Mouse (Mus musculus) testis, postnatal 10 days (tissue): ENCODE measurements around the gene Tead2.
"Not testable (repeated sequence)": the region's sequence is repeated elsewhere in the genome, so short reads cannot be mapped to it uniquely, and the experiment has no call there.

ENCODE experiments used
- DNase-seq: peaks from one replicate; pipeline ENCODE4 v3.0.0; 2021; ENCODE audit warnings: low spot score

The Tead2 gene

DNA sequence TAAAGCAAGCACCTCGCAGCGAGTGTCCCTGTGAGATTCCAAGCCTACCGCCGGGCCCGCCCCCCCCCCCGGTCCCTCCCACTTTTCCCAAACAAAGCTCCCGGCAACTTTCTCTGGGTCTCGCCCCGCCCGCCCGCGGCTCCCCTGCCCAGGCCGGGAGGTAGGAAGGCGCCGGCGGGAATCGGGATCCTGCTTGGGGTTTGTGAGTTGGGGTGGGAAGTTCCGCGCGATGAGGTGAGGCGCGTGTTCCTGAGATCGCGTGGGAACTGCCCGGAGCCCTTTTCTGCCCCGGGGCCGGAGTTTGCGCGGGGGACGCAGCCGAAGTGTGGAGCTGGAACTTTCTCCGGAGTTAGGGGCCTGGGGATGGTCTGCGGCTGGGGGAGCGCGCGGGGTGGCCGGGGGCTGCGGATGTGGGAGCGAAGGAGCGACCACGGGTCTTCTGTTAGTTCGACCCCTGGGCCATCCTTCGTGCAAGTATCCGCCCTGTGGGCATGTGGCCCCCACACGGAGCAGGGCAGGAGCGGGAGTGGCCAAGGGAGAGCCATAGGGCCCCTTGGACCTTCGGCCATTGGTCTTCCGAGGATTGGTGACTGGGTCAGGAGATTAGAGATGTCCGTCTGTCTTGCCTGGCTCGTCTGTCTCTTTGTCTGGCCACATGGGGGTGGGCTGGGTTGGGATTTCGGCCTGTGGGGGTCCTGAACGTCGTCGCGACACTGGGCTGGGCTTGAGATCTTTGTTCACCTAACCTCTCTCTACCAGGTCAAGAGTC, at the start of gene Tead2:
Tead2 (plus strand) TSS at position 81 of the 769 bp plus-strand sequence.
- peak; percentile 76 for DNase-seq

DNA sequence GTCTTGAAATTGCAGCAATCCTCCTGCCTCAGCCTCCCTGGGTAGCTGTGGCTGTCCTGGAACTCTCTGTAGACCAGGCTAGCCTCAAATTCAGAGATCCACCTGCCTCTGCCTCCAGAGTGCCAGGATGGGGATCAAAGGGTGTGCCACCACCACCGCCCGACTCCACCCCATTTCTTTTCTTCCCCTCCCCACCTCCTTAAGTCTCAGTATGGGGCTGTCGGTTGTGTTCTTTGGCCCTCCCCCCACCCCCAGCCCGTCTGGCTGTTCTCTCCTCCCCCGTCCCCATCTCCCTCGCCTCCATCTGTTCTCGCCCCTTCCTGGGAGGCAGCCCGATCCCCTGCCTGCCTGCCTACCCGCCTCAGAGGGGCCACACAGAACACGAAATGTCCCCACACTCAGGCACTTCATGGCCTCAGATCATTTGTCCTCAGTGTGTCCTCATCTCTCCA, 48.6 kb upstream of the Tead2 start:
- no peak for DNase-seq

DNA sequence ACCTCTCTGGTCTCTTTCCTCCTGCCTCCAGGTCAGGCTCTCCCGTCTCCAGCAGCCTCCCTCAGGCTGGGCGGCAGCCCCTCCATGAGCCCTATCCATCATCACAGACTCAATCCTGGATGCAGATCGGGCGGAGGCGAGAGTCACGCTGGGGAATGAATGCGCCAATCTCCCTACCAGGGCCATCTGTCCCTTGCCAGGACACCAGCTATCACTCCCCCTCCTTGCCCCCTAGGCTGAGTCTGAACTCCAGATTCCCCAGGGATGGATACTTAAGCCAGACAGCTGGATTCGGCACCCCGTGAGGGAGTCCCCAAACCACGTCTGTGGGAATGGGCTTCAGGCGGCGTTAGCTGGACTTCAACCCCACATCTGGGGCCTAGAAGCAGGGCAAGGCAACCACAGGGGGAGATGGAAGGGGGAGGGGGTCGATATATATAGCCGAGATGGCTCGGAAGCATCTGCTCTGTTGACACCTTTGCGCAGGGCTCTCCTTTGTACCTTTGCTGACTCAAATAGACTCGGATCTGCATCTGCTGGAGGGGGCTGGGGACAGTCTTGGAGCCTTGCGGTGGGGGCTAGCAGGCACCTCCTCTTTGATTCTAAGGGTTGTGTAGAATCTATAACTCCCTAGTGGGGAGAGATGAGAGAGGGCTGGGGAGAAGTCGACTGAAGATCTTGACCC, 47.6 kb upstream of the Tead2 start:
- DNase-seq: no peak

DNA sequence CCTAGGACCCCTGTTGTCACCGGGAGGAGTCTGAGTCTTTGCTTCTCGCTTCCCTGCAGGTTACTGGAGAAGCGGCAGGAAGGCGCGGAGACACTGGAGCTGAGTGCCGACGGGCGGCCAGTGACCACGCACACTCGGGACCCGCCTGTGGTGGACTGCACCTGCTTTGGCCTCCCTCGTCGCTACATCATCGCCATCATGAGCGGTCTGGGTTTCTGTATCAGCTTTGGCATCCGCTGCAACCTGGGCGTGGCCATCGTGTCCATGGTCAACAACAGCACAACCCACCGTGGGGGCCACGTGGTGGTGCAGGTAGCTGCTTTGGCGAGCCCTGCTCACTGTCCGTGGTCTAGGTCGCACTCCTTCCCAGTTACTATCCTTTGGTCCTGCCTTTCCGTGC, 46.9 kb upstream of the Tead2 start:
- DNase-seq: no peak

DNA sequence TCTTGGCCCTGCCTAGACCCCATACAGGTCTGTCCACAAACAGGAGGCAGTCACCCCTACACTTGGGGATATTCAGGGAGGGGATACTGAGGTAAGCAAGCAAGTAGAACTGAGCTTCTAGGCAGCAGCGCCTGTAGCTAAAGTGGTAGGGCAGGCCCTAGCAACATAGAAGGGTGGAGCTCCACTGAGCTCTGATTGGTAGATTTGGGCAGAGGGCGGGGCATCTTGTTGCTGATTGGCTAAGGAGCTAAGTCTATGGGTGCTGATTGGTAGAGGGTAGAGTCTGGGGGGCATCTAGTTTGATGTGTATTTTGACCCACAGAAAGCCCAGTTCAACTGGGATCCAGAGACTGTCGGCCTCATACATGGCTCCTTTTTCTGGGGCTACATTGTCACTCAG, 46.1 kb upstream of the Tead2 start:
- DNase-seq: no peak

DNA sequence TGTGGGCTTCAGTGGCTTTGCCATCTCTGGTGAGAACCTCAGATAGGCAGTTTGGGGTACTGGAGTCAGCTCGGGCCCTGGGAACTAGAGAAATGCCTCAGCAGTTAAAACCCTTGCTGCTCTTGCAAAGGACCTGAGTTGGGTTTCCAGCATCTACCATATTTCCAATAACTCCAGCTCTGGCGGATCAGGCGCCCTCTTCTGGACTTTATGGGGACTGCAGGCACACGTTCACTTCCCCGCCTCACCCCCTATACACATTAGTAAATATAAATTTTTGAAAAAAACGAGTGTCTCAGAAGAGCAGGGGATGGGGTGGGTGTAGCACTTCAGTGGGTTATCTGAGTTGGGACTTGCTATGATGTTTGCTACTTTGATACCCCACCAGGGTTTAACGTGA, 42.6 kb upstream of the Tead2 start:
- DNase-seq: peak; percentile 66

DNA sequence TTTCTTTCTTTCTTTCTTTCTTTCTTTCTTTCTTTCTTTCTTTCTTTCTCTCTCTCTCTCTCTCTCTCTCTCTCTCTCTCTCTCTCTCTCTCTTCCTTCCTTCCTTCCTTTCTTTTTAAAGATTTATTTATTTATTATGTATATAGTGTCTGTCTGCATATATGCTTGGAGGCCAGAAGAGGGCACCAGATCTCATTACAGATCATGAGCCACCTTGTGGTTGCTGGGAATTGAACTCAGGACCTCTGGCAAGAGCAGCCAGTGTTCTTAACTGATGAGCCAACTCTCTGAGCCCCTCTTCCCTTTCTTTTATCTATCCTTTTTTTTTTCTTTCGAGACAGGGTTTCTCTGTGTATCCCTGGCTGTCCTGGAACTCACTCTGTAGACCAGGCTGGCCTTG, 41.8 kb upstream of the Tead2 start:
- DNase-seq: not testable (repeated sequence)

DNA sequence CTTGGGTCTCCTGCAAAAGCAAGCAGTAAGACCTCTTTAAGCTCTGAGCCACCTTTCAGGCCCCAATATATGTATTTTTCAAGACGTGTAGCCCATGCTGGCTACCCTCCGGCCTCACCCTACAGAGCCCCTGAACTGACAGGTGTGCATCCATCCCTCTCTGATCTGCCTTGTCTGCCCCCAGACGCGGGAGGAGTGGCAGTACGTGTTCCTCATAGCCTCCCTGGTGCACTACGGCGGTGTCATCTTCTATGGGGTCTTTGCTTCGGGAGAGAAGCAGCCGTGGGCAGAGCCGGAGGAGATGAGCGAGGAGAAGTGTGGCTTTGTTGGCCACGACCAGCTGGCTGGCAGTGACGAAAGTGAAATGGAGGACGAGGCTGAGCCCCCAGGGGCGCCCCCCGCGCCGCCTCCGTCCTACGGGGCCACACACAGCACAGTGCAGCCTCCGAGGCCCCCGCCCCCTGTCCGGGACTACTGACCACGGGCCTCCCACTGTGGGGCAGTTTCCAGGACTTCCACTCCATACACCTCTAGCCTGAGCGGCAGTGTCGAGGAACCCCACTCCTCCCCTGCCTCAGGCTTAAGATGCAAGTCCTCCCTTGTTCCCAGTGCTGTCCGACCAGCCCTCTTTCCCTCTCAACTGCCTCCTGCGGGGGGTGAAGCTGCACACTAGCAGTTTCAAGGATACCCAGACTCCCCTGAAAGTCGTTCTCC, 40.8 kb upstream of the Tead2 start:
- DNase-seq: no peak

DNA sequence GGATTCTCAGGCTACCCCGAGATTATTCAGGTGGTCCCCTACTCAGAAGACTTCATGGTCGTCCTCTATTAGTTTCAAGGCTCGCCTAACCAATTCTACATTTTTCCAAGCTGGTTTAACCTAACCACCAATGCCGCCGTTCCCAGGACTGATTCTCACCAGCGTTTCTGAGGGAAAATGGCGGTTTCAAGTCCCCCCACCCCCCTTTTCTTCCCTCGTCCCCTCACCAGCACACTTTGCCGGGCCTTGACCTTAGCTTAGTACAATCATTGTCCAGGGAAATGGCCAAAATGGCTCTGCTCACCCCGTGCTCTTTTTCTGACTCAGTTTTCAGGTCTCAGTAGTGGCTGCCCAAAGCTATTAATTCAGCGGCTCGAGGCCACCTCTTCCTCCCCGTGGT, 40.2 kb upstream of the Tead2 start:
- DNase-seq: no peak

DNA sequence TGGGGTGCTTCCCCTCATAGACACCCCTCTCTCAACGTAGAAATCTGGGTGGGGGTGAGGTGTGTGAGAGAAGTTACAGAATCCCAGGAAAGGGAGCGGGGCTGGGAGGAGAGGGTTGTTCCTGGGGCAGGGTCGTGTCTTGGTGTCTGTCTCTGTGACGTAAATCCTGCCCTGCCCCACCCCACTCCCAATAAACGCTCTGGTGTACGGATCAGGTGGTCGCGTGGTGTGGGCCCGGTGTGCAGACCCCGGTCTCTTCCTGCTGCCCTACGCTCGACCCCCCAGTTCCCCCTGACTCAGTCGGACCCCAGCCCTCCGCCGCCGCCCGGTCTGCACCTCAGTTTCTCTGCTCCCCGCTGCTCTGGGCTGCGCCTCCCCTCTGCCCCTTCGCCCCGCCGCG, 39.6 kb upstream of the Tead2 start:
- DNase-seq: no peak

DNA sequence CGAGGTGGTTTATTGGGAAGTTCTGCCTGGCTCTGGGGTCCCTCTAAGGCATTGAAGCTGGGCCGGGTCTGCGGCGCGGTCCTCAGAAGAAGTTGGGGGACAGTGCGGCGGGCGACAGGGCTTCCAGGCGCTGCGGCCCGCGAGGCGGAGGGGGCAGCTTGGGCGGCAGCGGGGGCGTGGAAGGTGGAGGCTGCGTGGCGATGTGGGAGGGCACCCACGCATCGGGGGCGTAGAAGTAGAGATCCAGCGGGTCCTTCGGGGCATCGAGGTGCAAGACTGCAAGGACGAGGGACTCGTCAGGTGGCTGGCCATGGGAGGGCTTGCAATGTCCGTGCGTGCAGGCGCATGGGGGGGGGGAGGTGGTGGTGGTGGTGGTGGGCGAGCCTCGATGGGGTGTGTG, 39.2 kb upstream of the Tead2 start:
- DNase-seq: no peak

DNA sequence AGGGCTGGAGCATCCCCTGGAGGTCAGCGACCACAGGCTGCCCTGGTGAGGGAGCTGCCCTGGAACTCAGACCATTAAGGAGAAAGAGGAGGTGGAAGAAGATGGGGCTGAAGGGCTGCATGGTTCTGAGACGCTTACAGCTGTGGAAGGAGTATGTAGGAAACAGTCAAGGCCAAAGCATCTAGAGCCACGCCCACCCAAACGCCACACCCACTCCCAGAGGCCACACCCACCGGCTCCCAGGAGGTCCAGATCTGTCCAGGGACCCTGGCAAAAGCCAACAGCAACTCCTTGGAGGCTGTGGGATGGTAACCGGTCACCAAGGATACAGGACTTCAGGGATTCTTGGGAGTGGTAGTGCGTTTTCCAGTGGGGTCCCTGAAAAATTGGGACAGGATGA, 37.0 kb upstream of the Tead2 start:
- peak; percentile 63 for DNase-seq

DNA sequence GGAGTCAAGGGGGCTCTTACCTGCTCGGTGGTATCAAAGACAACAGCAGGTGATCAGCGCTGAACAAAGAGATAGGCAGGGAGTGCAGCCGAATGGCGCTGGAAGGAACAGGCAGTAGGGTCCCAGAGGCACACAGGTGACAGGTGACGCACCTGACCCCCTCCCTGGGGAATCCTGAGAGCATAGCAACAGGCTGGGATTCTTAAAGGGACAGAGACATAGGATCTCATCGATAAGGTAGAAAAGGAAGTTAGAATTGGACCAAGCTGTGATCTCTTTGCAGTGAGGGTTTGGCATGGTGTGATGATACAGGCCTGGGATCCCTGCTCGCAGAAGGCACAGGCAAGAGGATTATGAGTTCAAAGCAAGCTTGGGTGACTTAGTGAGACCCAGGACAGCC, 36.1 kb upstream of the Tead2 start, which contains the start of gene Gfy:
Gfy (minus strand) TSS at position 101 of the 400 bp plus-strand sequence.
- no peak for DNase-seq

DNA sequence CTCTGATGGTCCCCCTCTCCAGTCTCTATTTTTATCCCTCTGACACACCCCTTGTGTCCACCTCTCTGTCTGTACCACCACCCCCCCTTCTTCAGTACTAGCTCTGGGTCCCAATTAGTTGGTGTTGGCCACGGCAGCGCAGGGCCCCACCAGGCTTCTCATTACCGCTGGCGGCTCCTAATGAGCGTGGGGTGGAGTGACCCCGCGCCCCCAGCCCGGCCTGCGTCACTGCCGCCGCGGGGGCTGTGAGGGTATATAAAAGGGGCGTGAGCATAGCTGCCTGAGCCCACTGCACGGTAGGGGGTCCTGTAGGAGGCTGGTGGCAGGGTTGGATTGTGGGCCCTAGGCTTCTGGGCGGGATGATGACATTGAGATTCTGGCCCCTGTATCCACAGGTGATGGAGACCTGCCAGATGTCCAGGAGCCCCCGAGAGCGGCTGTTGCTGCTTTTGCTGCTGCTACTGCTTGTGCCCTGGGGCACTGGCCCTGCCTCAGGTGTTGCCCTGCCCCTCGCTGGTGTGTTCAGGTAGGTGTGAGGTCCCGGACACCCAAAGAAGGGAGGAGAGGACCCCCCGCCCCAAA, 34.6 kb upstream of the Tead2 start, which contains the start of gene Pth2:
Pth2 (plus strand) TSS at position 100 of the 582 bp plus-strand sequence.
- DNase-seq: no peak

DNA sequence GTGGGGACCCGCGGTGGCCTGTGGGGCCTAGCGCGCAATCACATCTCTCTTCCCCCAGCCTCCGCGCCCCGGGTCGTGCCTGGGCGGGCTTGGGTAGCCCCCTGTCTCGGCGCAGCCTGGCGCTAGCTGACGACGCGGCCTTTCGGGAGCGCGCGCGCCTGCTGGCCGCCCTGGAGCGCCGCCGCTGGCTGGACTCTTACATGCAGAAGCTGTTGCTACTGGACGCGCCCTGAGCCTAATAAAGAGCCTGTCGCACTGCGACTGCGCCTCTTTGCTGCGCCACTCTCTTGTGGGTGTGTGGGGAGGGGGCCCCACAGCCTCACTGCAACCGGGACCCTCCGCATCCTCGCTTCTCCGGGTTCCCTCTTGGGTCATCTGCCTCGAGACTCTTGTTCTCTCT, 34.0 kb upstream of the Tead2 start:
- DNase-seq: peak; percentile 64

DNA sequence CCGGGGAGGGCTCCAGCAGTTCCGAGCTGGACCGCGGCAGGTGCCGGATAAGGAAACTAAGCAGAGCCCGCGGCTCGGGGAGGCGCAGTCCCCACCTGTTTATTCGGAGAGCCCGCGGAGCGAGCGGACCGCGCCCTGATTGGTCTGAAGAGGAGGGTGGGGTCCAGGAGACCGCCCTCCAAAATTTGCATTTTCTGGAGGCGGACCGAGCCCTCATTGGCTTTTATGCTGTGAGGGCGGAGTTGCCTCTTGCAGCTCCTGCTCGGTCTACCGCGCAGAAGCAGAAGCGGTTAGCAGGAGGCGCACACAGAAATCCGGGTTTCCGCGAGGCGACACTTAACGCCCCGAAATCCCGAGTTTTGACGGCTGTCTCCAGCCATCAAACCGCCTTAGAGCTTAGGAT, 33.4 kb upstream of the Tead2 start:
- DNase-seq: peak; percentile 83

DNA sequence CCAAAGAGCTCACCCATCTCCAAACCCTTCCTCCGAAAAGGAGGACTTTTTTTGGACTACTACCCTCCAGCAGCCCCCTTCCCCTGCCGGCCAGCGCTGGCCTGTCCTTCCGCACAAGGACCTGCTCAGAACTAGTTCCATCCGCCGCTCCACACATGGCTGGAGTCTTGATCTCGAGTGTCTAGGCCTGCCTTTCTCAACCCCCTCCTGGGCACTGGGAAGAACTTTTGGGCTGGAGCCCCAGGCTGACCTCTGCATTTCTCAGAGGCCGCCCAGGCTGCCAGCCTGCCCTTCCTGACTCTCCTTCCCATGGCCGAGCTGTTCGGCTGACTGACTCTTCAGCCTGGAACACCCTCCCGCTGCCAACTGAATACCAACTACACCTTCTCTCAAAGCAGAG, 32.9 kb upstream of the Tead2 start:
- DNase-seq: no peak

DNA sequence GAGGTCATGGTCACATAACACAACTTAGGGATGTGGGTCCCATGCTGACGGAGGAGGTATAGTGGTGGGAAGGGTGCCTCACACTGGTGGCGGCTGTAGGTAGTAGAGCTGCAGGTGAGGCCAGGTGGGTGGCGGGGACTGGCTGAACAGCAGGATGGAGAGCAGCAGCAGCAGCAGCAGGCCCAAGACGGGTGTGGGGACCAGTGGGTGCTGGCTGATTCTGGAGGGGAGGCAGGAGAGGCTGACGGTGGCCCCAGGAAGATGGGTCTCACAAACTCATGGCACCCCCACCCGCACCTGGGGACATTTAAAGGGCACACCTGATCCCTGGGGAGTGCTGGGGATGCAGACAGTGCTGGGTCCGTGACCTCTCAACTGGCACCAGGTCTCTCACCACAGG, 31.9 kb upstream of the Tead2 start:
- DNase-seq: no peak

DNA sequence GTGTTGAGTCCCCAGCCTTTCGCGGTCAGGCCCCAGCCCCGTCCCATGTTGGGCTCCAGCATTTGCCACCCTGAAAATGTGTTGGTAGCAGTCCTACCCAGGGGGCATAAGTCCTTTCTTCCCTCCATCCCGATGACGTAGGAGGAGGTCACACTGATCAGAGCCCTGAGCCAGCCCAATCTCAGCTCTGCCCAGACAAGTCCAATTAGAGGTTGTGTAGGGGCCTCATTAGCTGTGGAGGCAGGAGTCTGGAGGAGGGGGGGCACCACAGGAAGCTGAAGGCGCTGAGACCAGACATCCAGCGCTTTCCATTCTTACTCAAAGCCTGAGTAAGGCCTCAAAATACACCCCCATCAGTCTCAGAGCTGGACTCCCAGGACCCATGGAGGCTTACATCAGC, 29.6 kb upstream of the Tead2 start:
- DNase-seq: no peak

DNA sequence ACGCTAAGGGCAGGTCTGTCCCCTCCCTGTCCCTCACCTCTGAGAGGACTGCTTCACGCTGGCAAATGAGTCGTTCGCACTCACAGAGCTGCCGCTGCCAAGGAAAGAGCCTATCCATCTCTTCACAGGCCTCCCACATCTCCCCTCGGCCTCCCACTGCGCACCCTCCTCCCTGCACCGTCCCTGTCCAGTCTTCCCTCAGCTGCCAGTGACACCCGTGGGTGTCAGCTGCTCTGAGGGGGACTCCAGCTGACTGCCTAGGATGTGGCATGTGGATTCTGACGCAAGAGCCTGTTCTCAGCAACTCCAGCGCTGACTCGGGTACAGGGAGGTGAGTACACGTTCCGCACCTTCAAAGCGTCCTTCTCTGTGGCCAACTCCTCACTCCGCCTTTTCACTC, 26.0 kb upstream of the Tead2 start:
- no peak for DNase-seq

DNA sequence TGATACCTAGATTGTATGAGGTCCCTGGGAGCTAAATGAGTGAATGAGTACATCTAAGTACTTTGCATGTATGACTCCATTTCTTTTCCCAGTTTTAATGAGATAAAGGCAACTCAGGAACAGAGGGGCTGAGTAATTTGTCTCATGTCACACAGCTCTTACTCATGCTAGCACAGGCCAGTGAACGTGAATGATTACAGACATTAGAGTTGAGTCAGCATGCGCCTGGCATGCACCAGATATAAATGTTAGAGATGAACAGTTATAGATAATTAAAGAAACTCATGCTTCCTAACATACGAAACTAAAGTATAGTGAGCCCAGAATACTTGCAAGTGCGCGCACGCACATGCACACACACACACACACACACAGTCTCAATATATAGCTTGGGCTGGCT, 25.4 kb upstream of the Tead2 start:
- DNase-seq: no peak

DNA sequence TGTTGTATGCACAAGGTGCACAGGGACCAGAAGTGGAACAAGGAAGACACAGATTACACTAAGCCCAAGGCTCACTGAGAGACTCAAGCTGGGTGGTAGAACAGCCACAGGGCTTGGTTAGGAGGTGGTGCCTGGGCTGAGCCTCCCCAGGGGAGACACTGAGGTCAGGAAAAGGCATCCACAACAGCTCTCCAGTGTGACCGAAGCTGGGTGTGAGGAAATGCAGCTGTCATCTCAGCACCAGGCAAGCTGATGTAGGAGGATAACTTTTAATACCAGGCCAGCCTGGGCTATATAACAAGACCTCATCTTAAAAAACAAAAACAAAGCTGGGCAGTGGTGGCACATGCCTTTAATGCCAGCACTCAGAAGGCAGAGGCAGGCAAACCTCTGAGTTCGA, 24.4 kb upstream of the Tead2 start:
- DNase-seq: no peak
